Mouse (Mus musculus): ENCODE data around the gene Vmn2r110. TPM values are rescaled to one million over a fixed set of nuclear protein-coding genes. Genes with fewer than 3 reads are reported as not detected.

The Vmn2r110 gene
- polyA plus RNA-seq (2012; rRNA removed) = not detected in 2 replicates

DNA sequence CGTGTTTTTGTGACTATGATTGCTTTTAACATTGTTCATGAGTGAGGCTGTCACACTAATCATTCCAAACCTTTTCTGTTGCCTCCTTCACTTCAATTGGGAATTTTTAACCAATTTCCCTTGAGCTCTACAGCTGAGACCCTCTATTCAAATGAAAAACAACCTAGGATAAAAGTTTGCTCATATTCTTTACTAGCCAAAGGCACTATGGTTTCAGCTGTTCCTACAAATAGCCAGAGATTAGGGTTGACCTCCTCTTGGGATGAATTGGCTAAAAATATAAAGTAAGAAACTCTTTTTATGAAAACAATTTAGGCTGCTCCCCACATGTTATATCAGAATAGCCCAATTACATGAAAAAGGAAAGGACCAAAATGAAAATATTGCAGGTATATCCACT lies at the start of gene Vmn2r110:
Gene Vmn2r110, minus strand, starts transcription at position 101 of the 400 bp plus-strand sequence.

DNA sequence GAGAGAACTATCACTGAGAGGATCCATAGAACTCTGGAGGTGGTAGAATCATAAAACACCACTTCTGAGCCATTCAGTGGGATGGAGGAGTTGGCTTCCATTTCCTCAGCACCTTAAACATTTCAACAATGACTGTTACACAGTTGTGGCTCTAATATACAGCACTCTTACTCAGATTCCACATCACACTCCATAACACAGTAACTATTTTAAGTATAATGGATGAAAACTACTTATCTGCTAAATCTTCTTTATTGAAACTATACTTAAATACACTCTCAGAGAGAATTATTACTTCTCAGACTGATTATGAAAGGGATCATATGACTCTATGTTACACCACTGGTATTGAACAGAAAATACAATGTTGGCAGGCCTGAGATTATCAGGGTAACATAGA lies 28.6 kb upstream of the Vmn2r110 start, which contains the start of gene Fpr-rs3:
Gene Fpr-rs3, minus strand, starts transcription at position 101 of the 400 bp plus-strand sequence.

DNA sequence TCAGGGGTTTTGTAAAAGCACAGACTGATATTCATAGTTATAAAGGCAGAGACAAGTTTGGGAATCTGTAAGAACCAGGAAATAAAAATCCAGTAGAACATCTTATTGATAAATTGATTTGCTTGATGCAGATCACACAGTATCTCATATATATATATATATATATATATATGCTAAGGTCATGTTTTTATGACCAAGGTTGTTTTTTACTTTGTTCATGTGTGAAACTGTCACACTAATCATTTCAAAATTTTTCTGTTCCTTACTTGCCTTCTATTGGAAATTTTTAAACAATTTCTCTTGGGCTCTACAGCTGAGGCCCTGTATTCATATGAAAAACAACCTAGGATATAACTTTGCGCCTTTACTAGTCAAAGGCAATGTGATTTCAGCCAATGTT lies 31.6 kb downstream of the Vmn2r110 start, which contains the start of gene Vmn2r109:
Gene Vmn2r109, minus strand, starts transcription at position 101 of the 400 bp plus-strand sequence.

Other genes with a start within 250 kb of the Vmn2r110 start
- not detected in 2 replicates for gene Vmn1r224, start 182.3 kb downstream of the Vmn2r110 start, polyA plus RNA-seq (2012; rRNA removed)
- gene Vmn2r108, start 115.1 kb downstream of the Vmn2r110 start, polyA plus RNA-seq (2012; rRNA removed) = not detected in 2 replicates
- gene Vmn1r225, start 98.3 kb downstream of the Vmn2r110 start, polyA plus RNA-seq (2012; rRNA removed) = not detected in 2 replicates
- not detected in 2 replicates for gene Vmn2r109, start 31.7 kb downstream of the Vmn2r110 start, polyA plus RNA-seq (2012; rRNA removed)
- not detected in 2 replicates for gene Fpr-rs3, start 28.5 kb upstream of the Vmn2r110 start, polyA plus RNA-seq (2012; rRNA removed)
- gene Vmn1r226, start 86.4 kb upstream of the Vmn2r110 start, polyA plus RNA-seq (2012; rRNA removed) = not detected in 2 replicates
- not detected in 2 replicates for gene Vmn1r227, start 133.4 kb upstream of the Vmn2r110 start, polyA plus RNA-seq (2012; rRNA removed)
- gene Vmn1r228, start 189.7 kb upstream of the Vmn2r110 start, polyA plus RNA-seq (2012; rRNA removed) = not detected in 2 replicates
- not detected in 2 replicates for gene Vmn1r229, start 215.1 kb upstream of the Vmn2r110 start, polyA plus RNA-seq (2012; rRNA removed)
- gene Vmn1r230, start 244.0 kb upstream of the Vmn2r110 start, polyA plus RNA-seq (2012; rRNA removed) = not detected in 2 replicates